Mouse (Mus musculus) layer of hippocampus, adult 18-20 months (tissue): Measurements from ENCODE around the gene Scamp4. TPM values are rescaled to one million over a fixed set of nuclear protein-coding genes. Genes with fewer than 3 reads are reported as not detected.
A peak's percentile ranks its signal among the peaks of the same experiment; 100 is the strongest.
"Not testable (repeated sequence)": the region's sequence is repeated elsewhere in the genome, so short reads cannot be mapped to it uniquely, and the experiment has no call there.

Experiments
- DNase-seq, 2 experiments: peaks; one replicate each; pipeline ENCODE4 v3.0.0; 2022; ENCODE audit warnings: low spot score in 2 of 2
- microRNA-seq, 2 experiments: library from miRNA; unstranded; fragments of <30 nt; microRNA quantifications; one replicate each; pipeline ENCODE4 v1.2.0; 2021
- total RNA-seq, 2 experiments: library from RNA; stranded (reverse); gene quantifications; 2 replicates each; pipeline ENCODE4 v1.2.3; 2021

Gene Scamp4
- total RNA-seq, 2 experiments from 2014 or later = 43.9 to 54.4 TPM

DNA sequence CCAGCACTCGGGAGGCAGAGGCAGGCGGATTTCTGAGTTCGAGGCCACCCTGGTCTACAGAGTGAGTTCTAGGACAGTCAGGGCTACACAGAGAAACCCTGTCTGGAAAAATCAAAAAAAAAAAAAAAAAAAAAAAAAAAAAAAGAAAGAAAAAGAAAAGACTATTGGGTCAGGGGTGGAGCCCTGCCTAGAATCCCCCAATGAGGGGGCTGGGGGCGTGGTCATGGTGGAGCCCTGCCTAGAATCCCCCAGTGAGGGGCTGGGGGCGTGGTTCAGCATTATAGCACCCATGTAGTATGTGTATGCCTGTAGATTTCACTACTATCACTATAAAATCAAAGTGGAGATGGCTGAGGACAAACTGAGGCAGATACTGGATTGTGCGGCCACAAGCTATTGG lies 47.2 kb downstream of the Scamp4 start:
- DNase-seq = not testable (repeated sequence)

DNA sequence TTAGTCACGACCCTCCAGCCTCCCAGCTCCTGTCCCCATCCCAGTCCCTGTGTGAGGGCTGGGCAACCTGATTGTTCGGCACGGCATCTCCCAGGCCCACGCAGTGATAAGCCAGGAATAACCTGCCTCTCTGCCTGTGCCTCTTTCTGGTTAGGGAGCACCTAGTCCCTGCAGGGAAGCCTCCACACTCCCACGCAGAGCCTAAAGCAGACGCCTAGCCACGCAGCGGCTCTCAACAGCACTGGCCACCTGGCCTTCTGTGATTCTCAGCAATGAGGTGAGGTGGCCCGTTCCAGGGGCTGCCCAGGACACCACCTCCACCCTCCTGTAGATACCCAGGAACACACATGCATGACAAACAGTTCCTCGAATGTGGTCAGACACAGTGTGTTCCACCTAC lies 47.7 kb downstream of the Scamp4 start:
- DNase-seq = no peak

DNA sequence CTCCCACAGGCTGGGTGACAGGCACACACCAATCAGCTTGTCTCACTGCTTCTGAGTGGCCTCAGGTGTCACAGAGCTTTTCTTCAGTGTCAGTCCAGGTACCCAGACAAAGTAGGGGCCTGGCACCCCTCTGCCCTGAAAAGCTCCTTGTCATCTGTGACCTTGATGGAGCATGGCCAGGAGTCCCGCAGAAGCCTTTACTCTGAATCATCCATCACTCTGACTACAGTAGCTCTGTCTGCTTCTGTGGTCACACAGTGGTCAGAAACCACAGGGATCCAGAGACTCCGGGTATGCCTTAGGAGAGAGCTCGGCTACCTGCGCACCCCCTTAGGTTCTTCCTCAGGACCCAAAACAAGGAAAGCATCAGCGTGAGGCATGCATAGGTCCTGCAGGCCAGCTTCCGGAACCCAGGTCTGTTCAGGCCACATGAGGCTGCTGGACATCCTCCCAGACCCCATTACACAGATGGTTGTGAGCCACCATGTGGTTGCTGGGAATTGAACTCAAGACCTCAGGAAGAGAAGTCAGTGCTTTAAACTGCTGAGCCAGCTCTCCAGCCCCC lies 50.6 kb downstream of the Scamp4 start:
- no peak for DNase-seq

DNA sequence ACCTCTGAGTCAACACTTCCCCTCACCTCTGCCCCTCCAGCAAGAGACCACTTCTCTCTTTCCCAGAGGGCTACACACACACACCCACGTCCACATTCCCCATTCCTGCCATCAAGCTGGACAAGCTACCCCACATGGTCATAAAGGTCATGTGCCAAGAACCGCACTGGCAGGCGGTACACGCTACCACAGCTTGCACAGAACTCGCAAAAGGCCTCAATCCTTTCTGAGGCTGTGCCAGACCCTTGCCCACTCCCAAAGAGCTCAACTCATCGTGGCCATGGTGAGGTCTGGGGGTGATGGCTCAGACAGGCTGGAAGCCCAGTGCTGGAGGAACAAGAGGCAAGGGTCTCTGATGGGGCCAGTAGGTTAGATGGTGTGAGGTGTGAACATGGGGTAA lies 52.2 kb downstream of the Scamp4 start:
- DNase-seq = no peak

DNA sequence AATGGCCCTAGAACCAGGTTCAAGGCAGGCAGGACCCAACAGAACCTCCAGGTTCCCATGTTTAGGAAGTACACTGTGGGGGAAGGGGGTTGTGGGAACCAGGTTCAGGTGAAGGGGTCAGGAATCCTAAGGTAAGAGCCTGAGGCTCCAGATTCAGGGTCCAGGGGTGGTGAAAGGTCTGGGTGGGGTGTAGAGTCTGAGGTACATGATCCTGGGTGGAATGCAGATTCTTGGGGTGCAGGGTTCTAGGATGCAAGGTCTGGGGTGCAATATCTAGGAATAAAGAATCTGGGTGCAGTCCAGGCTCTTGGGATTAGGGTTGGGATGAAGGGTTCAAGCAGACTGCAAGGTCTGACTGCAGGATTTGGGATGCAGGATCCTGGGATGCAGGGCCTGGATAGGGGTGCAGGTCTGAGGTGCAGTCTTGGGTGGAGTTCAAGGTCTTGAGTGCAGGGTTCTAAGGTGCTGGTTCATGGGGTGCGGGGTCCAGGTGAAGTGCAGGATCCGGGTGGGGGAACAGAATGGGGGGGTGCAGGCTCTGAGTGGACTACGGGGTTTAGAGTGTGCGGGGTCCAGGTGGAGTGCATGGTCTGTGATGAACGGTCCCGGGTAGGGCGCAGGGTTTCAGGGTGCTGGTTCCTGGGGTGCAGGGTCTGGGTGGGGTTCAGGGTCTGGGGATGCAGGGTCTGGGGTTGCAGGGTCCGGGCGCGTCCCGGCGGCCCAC lies 52.9 kb downstream of the Scamp4 start:
- DNase-seq = no peak

DNA sequence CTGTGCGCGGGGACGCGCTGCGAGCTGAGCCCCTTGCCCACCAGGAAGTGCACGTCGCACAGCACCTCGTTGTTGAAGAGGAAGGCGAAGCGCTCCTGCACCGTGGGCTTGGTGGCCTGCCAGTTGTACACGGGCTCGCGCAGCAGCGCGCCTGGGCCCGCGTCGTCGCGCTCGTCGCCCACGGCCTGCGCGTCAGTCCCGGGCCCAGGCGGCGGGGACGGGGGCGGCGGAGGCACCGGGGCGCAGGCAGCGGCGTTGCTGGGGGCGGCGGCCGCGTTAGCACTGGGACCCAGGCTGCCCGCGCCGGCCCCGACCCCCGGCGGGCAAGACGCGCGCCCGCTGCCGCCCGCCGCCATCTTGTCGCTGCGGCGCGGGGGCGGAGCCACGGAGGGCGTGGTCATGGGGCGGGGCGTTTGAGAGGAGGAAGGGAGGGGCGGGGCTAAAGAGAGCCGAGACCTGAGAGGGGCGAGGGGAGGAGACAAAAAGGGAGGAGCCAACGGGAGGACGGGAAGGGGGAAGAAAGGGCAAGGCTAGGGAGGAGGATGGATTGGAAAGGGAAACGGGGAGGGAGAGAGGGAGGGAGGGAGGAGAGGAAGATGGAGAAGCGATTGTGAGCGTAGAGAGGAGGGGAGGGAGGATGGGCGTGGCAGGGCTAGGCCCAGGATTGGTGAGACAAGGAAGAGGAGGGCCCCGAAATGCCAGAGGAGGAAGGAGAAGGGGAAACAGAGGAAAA lies 53.6 kb downstream of the Scamp4 start:
- peak; percentile 91 to 96 for DNase-seq

DNA sequence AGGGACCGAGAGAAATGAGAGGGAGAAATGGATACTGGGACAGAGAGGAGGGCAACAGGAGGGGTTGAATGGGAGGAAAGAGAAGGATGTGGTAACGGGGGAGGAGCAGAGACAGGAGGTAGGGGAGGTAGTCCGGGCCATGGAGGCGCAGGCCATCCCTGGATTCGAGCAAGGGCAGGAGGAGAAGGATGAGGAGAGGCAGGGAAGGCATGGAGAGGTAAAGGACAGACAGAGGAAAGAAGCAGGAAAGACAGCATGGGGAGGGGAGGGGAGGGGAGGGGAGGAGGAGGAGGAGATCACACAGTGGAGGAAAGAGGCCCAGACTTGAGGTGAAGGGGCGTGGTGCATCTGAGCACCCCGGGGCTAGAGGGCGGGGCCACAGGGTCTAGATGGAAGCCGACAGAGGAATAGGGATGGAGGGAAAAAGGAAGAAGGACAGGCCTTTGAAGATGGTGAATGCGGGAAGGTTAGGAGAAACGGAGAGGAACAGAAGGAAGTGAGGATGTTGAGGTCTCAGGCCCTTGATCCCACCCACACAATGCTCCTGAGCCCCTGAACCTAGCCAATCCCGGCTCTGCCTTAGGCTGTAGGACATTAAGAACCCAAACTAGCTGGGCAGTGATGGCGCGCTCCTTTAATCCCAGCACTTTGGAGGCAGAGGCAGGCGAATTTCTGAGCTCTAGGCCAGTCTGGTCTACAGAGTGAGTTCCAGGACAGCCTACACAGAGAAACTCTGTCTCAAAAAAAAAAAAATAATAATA lies 54.4 kb downstream of the Scamp4 start, which contains the start of gene Btbd2:
Gene Btbd2, minus strand, starts transcription at position 209 of the 761 bp plus-strand sequence.
- no peak for DNase-seq

DNA sequence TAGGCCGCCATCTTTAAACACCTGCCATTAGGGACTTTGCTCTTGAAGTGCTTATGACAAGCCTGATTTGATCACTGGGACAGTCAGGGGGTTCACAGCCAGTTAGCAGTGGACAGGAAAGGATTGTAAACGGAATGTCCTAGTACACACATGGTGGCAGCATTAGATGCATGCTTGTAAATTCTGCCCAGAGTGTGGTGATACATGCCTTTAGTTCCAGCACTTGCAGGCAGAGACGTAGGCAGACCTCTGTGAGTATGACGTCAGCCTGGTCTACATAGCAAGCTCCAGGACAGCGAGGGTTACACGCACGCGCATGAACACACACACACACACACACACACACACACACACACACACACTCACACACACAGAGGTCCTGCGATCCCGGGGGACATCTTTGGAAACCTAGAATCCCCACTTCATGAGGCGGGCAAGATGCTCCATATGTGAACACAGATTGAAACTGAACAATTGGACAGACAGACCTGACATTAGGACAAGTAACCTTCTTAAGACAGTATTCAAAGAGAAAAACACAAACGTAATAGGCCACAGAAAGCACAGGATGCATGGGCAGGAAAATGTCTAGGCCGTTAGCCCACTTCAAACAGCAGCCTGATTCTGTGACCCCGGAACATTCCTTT lies 55.6 kb downstream of the Scamp4 start:
- DNase-seq = no peak

DNA sequence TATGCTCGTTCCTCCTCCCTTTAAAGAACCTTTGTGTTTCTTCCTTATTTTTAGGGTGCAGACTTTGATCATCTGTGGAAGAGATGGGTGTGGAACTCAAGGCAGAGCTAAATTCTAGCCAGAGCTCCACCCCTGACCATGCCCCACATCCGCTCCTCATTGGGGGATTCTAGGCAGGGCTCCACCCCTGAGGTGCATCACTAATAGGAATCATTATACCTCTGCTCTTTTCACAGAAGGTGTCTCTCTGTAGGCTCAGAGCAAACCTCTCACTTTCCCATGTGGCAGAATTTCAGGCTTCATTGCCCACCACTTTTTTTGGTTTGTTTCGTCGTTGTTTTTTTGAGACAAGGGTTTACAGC lies 56.1 kb downstream of the Scamp4 start:
- DNase-seq = no peak

DNA sequence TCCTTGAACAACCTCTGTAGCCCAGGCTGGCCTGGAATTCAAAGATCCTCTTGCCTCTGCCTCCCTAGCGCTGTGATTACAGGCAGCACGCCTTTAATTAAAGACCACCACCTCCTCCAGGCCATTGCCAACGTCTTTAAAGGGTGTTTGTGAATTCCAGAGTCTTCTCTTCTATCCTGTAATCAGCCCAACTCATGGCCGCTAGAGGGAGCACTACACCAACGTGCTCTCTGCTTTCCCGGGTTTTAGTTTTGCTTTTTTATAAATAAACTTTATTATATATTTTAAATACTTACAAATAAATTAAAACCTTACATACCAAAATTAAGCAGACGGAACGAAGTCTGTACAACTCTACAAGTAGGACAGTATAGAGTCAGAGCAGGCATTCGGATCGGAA lies 56.5 kb downstream of the Scamp4 start:
- peak in 1 of 2 experiments; percentile 88 for DNase-seq

DNA sequence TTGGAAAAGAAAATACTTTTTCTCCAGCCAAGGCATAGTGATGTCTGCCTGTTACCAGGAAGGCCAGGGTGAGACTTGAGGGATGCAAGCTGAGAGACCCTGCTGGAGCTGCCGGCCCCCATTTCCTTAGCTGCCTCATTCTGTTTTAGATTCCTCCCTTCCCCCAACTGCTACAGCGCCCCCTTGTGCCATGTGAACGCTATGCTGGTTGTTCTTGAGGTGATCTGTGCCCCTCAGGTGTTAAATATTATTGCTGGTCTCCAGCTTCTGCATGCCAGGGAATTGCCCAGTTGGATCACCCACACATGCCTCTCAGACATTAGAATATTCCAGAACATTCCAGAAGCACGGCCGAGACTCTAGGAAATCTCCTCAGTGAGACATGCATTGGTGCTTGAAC lies 58.5 kb downstream of the Scamp4 start:
- DNase-seq = no peak

DNA sequence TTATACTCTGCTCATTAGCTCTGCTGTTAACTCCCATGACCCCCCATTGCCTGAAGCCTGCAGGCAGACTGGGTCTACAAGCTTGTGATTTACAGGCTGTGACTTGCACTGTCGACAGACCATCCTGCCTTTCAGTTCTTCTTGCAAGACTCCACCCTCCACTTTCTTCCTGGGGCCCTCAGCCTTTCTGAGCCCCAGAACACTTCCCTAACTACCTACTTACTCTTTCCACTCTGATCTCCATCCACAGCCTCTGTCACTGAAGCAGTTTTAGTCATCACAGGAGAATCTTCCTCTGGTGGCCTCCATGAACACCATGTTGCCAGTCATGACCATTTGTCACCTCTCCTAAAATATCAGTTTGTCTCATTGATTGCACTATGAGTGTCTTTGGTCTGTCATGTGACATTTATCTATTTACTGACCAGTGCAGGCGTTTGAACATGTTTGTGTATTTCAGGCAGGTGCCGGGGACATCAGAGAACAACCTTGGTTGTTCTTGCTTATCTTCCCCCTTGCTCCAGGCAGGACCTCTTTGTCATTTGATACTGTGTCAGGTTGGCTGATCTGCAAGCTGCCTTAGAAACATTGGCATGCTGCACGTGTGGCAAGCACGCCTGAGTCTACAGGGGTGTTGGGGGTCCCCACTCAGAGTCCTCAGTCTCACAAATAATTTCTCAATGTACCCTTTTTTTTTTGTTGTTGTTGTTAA lies 61.0 kb downstream of the Scamp4 start:
- no peak for DNase-seq

DNA sequence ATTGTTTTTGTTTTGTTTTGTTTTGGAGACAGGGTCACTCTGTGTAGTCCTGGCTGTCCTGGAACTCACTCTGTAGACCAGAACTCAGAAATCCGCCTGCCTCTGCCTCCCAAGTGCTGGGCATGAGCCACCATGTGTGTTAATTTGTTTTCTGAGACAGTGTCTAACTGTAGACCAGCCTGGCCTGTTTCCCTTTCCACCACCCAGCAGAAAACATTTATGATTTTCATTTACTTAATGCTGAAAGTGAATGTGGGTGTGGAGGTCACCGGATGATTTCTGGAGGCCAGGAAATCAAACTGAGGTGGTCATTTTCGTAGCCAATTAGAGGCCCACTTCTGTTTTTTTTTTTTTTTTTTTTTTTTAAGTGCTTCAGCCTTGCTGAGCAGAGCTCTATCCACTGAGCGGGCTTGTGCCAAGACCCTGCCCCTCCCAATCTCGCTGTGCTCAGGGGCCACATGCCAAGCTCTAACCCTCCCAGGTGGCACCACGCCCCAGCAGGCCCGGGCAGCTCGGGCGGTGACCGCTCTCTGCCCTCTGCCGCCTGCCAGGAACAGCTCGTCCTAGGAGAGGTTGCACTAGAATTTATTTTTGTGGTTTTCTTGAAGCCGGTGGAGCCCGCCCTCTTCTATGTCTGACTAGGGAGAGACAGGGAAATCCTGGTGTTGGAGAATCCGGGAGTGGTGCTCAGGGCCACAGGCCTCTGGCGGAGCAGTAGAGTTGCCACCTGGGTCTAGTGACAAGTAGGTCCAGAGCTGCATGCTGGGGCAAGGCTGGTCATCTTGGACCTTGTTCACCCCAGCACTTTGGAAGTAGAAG lies 61.7 kb downstream of the Scamp4 start:
- DNase-seq = peak in 1 of 2 experiments; percentile 44

DNA sequence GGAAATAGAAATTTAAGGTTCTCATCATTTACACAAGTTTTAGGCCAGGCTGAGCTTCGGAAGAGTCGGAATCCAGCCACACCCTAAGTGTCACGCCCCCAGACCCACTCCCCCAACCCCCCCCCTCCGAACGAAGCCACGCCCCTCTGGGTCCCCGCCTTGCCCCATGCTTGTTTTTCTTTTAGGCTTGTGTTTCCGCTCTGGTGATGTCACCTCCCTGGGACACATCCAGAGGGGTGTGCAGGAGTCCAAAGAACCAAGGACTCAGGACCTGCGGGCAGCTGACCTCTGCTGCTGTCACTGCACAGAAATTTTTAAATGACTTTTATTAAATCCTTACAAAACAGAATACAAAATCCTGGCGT lies 62.3 kb downstream of the Scamp4 start:
- no peak for DNase-seq

Small RNA genes lying within 50 kb of the gene (microRNA-seq; reads per million reads assigned to microRNA genes)
- gene Mir6912 = 3.5 reads per million in 2 experiments

Other genes starting within 250 kb of the Scamp4 start
- 10 to 100 TPM; 30.3 to 30.5 TPM for gene Plk5, start 246.4 kb upstream of the Scamp4 start, total RNA-seq
- 10 to 100 TPM; 17.9 to 19.1 TPM for gene Mex3d, start 215.2 kb upstream of the Scamp4 start, total RNA-seq
- gene Mbd3, start 203.3 kb upstream of the Scamp4 start, total RNA-seq = 100 to 1,000 TPM; 159 to 162 TPM
- gene Uqcr11, start 196.0 kb upstream of the Scamp4 start, total RNA-seq = 100 to 1,000 TPM; 410 to 413 TPM
- gene Tcf3, start 169.2 kb upstream of the Scamp4 start, total RNA-seq = 10 to 100 TPM; 27.1 to 27.3 TPM
- gene Onecut3, start 108.0 kb upstream of the Scamp4 start, total RNA-seq = under 1 TPM in 1 of 2 experiments, not detected in 1; 0.07 TPM
- gene Atp8b3, start 63.7 kb upstream of the Scamp4 start, total RNA-seq = under 1 TPM; 0.18 to 0.22 TPM
- gene Rexo1, start 41.3 kb upstream of the Scamp4 start, total RNA-seq = 10 to 100 TPM; 44.8 to 48.1 TPM
- gene Klf16, start 25.6 kb upstream of the Scamp4 start, total RNA-seq = 10 to 100 TPM; 57.3 to 62.1 TPM
- gene Abhd17a, start 12.5 kb upstream of the Scamp4 start, total RNA-seq = 100 to 1,000 TPM; 166 to 168 TPM
- 1 to 10 TPM; 1.7 to 3.4 TPM for gene Adat3, start within 50 bp of the Scamp4 start, total RNA-seq
- 1 to 10 TPM; 2.6 to 3.1 TPM for gene Gm49322, start 3.1 kb downstream of the Scamp4 start, total RNA-seq
- 100 to 1,000 TPM; 230 to 247 TPM for gene Csnk1g2, start 20.0 kb downstream of the Scamp4 start, total RNA-seq
- gene Btbd2, start 54.2 kb downstream of the Scamp4 start, total RNA-seq = 100 to 1,000 TPM; 110 to 114 TPM
- gene Mknk2, start 75.2 kb downstream of the Scamp4 start, total RNA-seq = 10 to 100 TPM; 44.7 to 46.1 TPM
- gene Mob3a, start 99.1 kb downstream of the Scamp4 start, total RNA-seq = 10 to 100 TPM; 13.2 to 13.5 TPM
- gene Izumo4, start 99.3 kb downstream of the Scamp4 start, total RNA-seq = 10 to 100 TPM; 52.5 to 54.7 TPM
- gene Ap3d1, start 139.4 kb downstream of the Scamp4 start, total RNA-seq = 100 to 1,000 TPM; 138 TPM
- gene Dot1l, start 152.3 kb downstream of the Scamp4 start, total RNA-seq = 10 to 100 TPM; 40.6 to 49.6 TPM
- gene Sf3a2, start 195.3 kb downstream of the Scamp4 start, total RNA-seq = 10 to 100 TPM; 52.3 to 57.3 TPM
- 10 to 100 TPM; 63.3 to 71.2 TPM for gene Plekhj1, start 195.8 kb downstream of the Scamp4 start, total RNA-seq
- gene Amh, start 202.4 kb downstream of the Scamp4 start, total RNA-seq = 1 to 10 TPM; 3.3 to 3.6 TPM
- gene Jsrp1, start 210.6 kb downstream of the Scamp4 start, total RNA-seq = 1 to 10 TPM; 2.2 to 3.0 TPM
- gene Oaz1, start 223.8 kb downstream of the Scamp4 start, total RNA-seq = 100 to 1,000 TPM; 518 to 519 TPM
- gene Lingo3, start 241.2 kb downstream of the Scamp4 start, total RNA-seq = 10 to 100 TPM; 42.7 to 51.6 TPM